Mouse (Mus musculus): ENCODE data around the gene Amz1.
A peak's percentile ranks its signal among the peaks of the same experiment; 100 is the strongest.

Gene Amz1

DNA sequence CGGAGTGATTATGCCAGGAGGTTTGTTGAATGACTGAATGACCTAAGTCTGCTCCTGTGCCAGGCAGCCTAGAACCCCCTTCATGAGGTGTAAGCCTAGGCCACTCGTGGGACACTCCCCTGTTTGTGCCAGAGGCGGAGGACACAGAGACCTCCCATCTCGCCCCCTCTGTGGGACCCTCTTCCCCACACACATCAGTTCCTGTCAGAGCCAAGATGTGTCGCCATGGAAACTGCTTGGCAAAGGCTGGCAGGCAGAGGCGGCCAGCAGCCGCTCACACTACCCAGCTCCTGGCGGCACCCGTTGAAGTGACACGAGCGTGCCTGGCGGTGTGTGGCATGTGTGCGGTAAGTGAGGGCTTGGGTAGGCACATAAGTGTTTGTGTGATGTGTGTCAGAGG is at the start of gene Amz1:
Gene Amz1, plus strand, starts transcription at position 306 of the 400 bp plus-strand sequence.
- no peak for ATAC-seq (ENCODE audit: insufficient number of reproducible peaks, low FRiP score, low TSS enrichment)

DNA sequence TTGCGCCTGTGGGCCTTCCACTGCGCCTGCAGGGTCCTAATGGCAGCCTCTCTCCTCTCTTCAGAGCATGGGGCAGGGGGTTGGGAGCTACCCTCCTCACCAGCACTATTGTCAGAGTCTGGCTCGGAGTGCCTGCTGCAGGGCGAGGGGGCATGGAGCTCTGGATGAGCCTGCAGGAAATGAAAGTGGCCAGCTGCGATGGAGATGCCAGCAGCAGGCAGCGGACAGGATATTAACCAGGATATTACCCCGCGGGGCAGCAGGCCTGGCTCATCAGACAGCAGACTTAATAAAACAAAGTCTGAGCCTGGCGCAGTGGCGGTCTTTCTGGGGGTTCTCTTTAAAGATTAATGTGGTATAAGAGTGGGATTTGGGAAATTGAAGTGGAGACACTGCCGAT is 48.8 kb upstream of the Amz1 start:
- no peak for ATAC-seq (ENCODE audit: insufficient number of reproducible peaks, low FRiP score, low TSS enrichment)

DNA sequence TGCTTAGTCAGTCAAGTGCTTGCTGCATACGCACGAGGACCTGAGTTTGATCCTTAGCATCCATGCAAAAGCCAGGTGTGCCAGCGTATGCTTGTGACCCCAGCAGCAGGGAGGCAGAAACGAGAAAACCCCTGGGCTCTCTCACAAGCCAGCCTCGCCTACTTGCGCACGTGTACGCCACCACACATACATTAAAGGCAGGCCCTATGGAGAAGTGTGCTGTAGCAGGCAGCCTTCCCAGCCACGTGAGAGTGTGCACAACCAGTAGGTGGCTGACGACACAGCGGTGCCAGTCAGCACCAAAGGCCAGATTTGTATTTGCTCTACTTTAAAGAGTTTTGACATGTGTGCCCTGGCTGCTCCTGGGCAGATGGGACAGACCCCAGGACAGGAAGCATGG is 48.3 kb upstream of the Amz1 start:
- ATAC-seq (ENCODE audit: insufficient number of reproducible peaks, low FRiP score, low TSS enrichment): no peak

DNA sequence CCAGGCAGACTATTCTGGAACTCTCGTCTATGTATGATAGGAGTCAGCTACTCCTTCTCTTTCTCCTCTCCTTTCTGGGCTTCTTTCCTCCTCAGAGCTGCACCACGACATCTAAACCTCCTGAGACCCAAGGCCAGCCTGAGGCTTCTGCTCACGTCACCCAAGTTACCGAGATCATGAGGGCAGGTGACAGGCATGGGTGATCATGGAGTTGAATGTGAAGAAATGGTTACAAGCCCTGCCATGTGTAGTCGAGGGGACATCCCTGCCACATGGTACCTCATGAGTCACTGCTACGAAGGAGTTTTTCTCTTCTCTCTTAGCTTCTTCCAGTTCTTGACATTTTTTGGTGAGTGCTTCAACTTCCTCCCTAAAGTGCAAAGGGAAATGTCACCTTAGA is 46.8 kb upstream of the Amz1 start:
- no peak for ATAC-seq (ENCODE audit: insufficient number of reproducible peaks, low FRiP score, low TSS enrichment)

DNA sequence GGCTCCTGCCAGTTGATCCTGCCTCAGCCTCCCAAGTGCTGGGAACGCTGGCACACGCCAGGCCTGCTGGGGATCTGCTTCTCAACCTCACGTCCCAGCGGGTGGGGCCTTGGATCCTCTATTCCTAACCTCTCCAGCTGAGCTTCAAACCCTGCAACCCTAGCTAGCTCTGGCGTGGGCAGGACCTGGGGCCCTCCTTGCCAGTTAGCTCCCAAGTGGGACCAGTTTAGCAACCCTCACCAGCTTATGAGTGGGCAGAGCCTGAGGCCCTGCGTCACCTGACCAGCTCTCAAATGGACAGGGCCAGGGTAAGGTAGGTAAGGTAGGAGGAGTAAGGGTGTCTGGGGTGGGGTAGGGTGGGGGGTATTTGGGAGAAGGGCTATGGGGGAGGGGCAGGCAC is 43.9 kb upstream of the Amz1 start:
- ATAC-seq (ENCODE audit: insufficient number of reproducible peaks, low FRiP score, low TSS enrichment): no peak

DNA sequence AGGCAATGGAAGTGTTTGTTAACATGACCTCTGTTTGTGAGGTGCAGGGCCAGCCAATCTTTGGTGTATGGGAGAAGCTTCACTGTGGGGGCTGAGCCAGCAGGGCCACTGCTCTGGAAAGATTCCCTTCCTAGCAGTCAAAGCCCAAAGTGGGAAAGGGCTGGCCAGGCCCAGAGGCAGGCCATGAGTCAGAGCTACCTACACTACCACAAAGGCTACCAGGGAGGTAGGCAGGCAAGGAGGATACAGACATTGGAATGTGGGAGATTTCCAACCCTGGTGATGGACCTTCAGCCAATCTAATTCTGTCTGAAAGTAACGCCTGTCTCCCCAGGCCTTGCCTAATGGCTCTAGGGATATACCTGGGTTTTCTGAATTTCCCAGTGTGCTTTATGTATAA is 43.0 kb upstream of the Amz1 start:
- ATAC-seq (ENCODE audit: insufficient number of reproducible peaks, low FRiP score, low TSS enrichment): no peak

DNA sequence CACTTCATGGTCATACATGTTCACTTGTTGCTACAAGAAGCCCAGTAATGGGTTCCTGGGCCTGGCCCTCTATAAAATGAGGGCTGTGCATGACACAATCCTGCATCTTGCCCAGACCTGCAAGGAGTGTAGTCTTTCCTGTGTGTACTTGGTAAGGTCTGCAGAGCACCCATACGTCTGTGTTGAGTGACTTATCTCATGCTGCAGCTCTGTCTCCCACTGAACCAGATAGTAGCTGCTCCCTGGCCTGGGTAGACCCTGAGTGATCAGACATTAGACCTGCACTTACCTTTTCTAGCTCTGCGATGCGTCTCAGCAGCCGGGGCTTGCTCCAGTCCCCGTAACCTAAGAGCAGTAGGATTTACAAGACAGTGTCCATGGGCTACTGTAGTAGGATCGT is 41.8 kb upstream of the Amz1 start:
- no peak for ATAC-seq (ENCODE audit: insufficient number of reproducible peaks, low FRiP score, low TSS enrichment)

DNA sequence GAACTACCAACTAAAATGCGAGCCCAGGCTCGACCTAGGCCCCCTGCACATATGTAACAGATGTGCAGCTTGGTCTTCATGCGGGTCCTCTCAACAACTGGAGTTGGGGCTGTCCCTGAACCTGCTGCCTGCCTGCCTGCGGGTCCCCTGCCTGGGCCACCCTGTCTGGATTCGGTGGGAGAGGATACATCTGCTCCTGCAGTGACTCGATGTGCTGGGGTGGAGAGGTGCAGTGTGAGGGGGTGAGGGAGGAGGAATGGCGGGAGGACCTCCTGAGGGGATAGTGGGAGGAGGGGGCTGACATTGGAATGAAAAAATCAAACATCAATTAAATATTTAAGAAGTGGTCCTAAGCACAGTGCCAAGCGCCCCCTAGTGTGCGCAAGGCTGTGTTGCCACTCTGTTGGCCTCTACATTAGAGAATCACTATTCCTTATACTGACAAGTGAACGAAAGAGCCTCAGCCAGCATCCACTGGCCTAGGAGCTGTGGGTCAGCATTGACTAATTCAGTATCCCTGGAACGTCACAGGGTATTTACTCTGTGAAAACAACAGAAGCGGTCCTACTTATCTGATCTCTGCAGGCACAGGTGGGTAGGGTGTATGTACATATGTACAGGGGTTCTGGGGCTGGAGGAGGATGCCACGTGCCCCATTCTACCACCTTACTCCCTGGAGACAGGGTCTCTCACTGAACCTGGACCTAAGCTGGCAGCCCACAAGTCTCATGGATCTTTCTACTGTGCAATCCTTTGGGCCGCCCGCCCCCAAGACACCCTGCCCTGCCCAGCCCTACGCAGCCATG is 39.4 kb upstream of the Amz1 start:
- no peak for ATAC-seq (ENCODE audit: insufficient number of reproducible peaks, low FRiP score, low TSS enrichment)

DNA sequence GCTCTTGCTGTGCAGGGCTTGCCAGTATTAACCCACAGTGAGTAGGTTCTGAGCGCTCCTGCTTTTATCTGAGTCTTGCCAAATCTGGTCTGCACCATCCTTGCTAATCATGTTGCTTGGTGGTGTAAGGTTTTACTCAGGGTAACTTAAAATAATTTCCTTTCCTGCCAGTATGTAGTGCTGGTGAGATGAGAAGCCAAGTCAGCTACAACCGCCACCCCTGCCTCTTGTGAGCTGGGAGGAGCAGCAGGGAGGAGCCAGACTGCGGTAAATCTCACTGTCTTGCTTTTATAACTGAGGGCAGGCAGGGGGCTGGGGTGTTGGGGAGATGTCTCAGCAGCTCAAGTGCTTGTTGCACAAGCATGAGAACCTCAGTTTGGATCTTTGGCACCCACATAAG is 35.5 kb upstream of the Amz1 start:
- no peak for ATAC-seq (ENCODE audit: insufficient number of reproducible peaks, low FRiP score, low TSS enrichment)

DNA sequence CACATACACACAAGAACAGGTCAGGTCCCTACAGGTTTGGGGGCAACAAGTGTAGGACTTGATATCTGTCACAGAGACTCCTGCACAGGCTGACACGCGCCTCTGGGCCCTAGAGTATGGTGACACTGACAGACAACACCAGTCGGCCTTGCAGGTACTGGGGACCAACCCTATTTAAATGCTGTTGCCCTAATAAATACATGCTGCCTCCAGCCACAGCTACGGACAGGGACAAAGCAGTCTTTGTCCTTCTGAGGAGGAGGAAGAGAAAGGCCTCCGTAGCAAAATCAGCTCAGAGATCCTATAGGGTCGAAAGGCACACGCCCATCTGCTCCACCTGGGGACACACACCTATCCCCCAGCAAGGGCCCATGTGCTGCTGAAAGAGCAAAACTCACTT is 27.9 kb upstream of the Amz1 start:
- no peak for ATAC-seq (ENCODE audit: insufficient number of reproducible peaks, low FRiP score, low TSS enrichment)

DNA sequence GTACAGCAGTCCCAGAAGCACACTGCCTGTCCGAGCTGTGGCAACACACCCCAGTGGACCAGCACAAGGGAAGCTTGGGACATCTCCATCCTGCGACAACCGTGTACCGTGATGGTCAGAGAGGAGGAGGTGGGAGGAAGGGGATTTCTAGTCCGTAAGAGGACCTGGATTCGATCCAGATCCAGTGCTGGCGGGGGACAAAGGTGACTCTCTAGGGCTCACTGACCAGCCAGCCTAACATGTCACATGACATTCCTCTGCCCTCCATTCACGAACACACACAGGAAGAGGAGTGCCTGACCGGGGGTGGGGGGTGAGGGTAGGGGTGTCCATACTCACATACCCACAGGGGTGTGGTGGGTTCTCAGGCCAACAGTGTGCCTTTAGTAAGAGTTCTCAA is 24.2 kb upstream of the Amz1 start:
- no peak for ATAC-seq (ENCODE audit: insufficient number of reproducible peaks, low FRiP score, low TSS enrichment)

DNA sequence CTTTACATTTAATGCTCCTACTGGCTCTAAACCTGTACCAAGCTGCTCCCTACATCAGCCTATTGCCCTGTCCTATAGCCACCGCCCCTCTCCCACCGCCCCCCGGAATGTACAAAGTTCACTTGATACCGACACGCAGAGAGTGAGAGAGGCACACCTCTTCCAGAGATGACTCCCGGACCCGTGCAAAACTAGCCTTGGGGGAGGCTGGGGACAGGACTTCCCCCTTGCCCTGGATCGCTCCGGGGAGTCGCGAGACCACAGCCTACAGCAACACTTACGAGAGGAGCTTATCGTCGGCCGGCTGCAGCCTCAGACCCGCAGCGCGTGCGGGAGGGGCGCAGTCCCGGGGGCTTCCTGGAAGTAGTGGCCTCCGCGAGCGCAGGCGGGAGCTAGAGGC is 22.3 kb upstream of the Amz1 start:
- ATAC-seq (ENCODE audit: insufficient number of reproducible peaks, low FRiP score, low TSS enrichment): no peak; the same call in 1 of the 2 replicates

DNA sequence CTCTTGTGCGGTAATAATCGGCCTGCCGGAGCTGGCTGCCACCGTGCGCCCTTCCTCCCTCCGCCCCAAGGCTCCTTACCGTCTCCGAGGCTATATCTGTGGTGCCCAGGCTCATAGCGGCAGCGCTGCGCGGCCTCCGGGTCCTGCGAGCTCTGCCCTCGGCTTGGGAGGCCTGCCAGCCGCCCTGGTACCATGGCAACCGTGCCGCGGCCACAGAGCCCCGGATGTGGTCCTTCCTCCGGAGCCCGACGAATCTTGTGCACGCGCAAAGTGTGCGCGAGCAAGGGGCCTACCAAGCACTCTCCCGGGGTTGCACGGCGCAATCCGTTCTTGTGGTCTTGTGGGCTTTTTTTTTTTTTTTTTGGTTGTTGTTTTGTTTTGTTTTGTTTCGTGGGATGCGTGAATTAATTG is 21.8 kb upstream of the Amz1 start, which contains the start of gene Iqce:
Gene Iqce, minus strand, starts transcription at position 276 of the 411 bp plus-strand sequence.
- peak; percentile 56 for ATAC-seq (ENCODE audit: insufficient number of reproducible peaks, low FRiP score, low TSS enrichment)

DNA sequence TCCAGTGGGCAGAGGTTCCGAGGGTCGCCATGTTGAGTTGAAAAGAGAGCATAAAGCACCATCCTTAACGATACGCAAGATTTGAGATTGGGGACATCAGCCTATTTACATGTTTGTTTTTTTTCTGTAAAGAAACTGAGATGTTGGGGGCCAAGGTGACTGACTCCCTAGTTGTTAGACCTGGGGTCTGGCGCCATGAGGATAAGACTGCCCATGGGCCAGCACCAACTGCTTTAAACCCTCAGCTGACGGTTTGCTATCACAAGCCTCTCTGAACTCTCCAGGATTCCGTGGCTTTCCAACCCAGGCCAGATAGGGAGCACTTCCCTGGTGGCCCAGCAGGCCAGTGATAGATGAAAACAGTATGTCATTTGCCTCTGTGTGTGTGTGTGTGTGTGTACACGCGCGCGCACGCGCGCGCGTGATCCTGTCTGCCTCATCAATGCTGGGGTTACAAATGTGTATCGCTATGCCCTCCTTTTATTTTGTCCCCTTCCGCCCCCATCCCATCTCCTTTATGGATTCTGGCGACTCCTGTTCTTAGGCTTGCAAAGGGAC is 21.2 kb upstream of the Amz1 start:
- ATAC-seq (ENCODE audit: insufficient number of reproducible peaks, low FRiP score, low TSS enrichment): no peak

DNA sequence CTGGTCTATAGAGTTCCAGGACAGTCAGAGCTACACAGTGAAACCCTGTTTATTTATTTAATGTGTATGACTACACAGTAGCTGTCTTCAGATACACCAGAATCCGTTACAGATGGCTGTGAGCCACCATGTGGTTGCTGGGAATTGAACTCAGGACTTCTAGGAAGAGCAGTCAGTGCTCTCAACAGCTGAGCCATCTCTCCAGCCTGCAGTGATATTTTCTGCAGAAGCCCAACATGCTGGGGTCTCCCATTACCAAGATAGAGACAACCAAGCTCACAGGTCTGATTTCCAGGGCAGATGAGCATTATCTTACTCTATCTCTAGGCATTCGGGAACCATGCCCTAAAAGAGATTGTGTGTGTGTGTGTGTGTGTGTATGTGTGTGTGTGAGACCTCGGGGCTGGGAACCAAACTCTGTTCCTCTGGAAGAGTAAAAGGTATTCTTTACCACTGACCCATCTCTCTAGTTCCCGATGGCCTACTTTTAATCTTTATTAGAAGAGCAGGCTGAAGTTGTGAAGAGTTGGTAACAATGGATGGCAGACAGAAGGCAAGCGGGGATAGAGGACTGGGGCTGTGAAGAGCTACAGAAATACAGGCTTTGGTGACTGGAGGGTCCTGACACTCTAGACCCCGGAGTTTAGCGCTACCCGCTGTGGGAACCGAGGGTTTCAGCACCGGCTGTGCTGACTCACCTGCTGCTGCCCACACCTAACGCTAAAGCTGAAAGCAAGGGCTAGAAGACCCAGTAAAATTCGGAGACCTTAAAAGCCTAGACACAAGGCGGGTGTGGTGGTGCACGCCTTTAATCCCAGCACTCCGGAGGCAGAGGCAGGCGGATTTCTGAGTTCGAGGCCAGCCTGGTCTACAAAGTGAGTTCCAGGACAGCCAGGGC is 20.2 kb upstream of the Amz1 start:
- no peak for ATAC-seq (ENCODE audit: insufficient number of reproducible peaks, low FRiP score, low TSS enrichment)

DNA sequence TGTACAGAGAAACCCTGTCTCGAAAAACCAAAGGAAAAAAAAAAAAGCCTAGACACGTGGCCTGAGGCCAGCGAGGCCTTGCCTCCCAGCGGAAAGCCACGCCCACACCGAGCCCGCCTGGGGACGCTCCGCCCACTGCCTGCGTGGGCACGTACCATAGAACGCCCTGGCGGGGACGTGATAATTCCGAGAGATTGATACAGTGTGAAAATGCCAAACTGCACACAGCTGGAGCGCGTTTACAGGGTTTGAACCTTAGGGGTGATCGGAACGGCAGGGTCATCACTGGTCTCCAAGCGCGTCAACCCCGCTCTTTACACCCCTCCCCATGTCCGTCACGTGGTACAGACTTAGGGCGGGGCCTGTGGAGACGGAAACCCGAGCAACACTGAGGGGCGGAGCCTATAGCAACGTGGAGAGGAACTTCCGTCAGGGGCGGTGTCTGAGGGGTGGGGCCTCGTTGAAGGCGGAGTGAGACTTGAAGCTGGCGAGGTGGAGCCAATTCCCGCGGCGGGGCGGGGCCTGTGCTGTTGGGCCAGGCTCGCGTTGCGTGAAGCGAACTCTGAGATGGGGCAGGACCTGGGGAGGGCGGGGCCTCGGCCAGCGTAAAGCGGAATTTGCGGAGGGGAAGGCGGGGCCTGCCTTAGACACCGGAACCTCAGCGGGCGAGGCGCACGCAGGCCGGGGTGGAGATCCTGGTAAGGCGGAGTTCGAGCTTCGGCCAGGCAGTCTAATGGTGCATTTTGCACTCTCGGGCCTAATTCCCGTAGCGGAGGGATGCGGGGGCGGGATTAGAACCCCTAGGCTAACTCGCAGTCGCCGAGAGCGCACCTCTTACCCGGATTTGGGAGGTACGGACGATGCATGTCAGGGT is 19.3 kb upstream of the Amz1 start, which contains the start of gene Brat1:
Gene Brat1, plus strand, starts transcription at position 634 of the 874 bp plus-strand sequence.
- ATAC-seq (ENCODE audit: insufficient number of reproducible peaks, low FRiP score, low TSS enrichment): peak; percentile 85

DNA sequence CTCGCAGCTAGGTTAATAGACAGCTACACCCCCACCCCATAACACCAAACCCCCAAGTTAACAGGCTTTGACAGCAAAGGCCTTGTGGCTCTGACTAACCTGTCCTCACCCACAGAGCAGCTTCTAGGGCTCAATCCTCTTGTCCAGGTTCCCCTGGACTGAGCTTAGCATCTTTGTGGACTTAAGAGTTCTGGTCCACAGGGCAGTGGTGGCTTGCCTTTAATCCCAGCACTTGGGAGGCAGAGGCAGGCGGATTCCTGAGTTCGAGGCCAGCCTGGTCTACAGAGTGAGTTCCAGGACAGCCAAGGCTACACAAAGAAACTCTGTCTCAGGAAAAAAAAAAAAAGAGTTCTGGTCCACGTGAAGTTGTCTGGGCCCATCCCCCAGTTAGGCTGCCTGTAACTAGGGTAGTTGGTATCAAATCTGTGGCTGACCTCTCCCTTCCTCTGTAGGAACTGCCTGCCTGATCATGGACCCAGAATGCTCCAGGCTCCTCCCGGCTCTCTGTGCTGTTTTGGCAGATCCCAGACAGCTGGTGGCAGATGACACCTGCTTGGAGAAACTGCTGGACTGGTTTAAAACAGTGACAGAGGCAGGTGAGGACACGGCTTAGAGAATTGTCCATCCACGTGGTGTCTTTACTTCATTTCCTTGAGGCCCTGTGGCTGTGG is 18.3 kb upstream of the Amz1 start:
- ATAC-seq (ENCODE audit: insufficient number of reproducible peaks, low FRiP score, low TSS enrichment): no peak

DNA sequence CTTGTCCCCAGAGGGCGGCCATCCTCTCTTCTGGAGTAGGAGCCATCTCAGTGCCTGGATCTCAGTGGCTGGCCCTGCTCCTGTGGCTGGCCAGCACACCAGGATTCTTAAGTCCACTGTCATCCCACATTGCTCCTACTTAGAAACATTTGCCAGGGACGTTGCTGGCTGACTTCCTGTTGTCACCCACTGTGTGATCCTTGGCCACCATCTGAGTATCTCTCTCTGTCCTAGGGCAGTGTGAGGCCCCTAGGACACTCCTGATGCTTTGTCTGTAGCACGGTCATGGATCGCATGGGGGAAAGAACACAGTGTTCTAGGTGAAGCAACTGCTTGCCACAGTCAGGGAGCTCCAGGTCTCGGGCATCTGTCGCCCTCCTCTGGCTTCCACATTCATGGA is 13.6 kb upstream of the Amz1 start:
- no peak for ATAC-seq (ENCODE audit: insufficient number of reproducible peaks, low FRiP score, low TSS enrichment)

DNA sequence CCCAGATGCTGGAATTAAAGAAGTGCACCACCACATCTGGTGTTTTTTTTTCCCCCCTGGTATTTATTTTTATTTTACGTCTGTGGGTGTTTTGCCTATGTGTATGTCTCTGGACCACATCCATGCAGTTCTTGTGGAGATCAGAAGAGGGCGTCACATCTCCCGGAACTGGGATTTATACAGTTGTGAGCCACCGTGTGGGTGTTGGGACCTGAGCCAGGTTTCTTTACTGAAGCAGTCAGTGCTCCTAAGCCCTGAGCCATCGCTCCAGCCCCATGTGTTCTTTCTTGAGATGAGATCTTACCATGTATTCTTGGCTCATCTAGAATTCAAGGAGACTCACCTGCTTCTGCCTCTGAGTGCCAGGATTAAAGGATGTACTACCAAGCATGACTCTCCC is 12.9 kb upstream of the Amz1 start:
- ATAC-seq (ENCODE audit: insufficient number of reproducible peaks, low FRiP score, low TSS enrichment): no peak

DNA sequence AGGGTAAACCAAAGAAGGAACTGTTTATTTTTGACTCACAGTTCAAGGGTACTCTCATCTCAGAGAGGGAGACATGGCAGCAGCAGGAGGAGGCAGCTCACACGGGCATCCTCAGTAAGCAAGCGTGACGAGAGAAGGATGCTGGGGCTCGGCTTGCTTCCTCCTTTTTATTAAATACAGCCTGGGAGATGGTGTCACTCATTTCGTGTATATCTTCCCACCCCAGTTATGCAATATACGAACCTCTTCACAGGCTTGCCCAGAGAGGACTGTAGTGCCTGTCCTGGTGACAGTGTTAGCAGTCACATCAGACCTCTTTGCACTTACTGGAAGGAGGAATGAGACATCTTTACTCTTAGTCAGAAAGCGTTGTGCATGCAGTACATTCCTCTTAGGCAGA is 3.2 kb upstream of the Amz1 start:
- ATAC-seq (ENCODE audit: insufficient number of reproducible peaks, low FRiP score, low TSS enrichment): no peak
